Mouse (Mus musculus): ENCODE data around the gene Ptpn12.

Ptpn12 gene

GRCm38 (mm10) chr5:21017075-21017474 is 38.6 kb downstream of the Ptpn12 start:
- DNase-seq, result no peak

- no peak for DNase-seq
Measured at GRCm38 (mm10) chr5:21010908-21011307, 44.8 kb downstream of the Ptpn12 start.

- DNase-seq, result no peak
Measured at GRCm38 (mm10) chr5:21002723-21003122, 53.0 kb downstream of the Ptpn12 start.

- DNase-seq, result no peak
Measured at GRCm38 (mm10) chr5:21001622-21002315, 53.9 kb downstream of the Ptpn12 start.

- no peak for DNase-seq
Measured at GRCm38 (mm10) chr5:20998427-20998826, 57.3 kb downstream of the Ptpn12 start.

- DNase-seq, result no peak
Measured at GRCm38 (mm10) chr5:20997555-20997954, 58.2 kb downstream of the Ptpn12 start.

- DNase-seq, result no peak
Measured at GRCm38 (mm10) chr5:20990062-20990809, 65.5 kb downstream of the Ptpn12 start.

- DNase-seq, result no peak
Measured at GRCm38 (mm10) chr5:20986271-20986670, 69.4 kb downstream of the Ptpn12 start.

- DNase-seq, result no peak
Measured at GRCm38 (mm10) chr5:20983505-20983904, 72.2 kb downstream of the Ptpn12 start.

- DNase-seq, result no peak
Measured at GRCm38 (mm10) chr5:20974690-20975089, 81.0 kb downstream of the Ptpn12 start.

- DNase-seq, result no peak
Measured at GRCm38 (mm10) chr5:20973999-20974398, 81.7 kb downstream of the Ptpn12 start.

GRCm38 (mm10) chr5:20973069-20973468 is 82.6 kb downstream of the Ptpn12 start:
- DNase-seq, result no peak

GRCm38 (mm10) chr5:20968963-20969362 is 86.7 kb downstream of the Ptpn12 start:
- peak; percentile 55 to 80 for DNase-seq

GRCm38 (mm10) chr5:20968493-20968892 is 87.2 kb downstream of the Ptpn12 start:
- peak in 1 of 2 experiments; percentile 10 for DNase-seq

- peak in 1 of 2 experiments; percentile 24 for DNase-seq
Measured at GRCm38 (mm10) chr5:20967942-20968341, 87.8 kb downstream of the Ptpn12 start.

- DNase-seq, result no peak
Measured at GRCm38 (mm10) chr5:20964446-20964845, 91.3 kb downstream of the Ptpn12 start.

- no peak for DNase-seq
Measured at GRCm38 (mm10) chr5:20963295-20963694, 92.4 kb downstream of the Ptpn12 start.

GRCm38 (mm10) chr5:20960927-20961326 is 94.8 kb downstream of the Ptpn12 start:
- DNase-seq, result no peak

GRCm38 (mm10) chr5:20956298-20956697 is 99.4 kb downstream of the Ptpn12 start, which contains the start of gene Rsbn1l:
TSS of gene Rsbn1l (minus strand) at chr5:20956398.
- DNase-seq, result no peak

GRCm38 (mm10) chr5:20955114-20955835 is 100.4 kb downstream of the Ptpn12 start:
- no peak for DNase-seq

GRCm38 (mm10) chr5:20952337-20952925 is 103.3 kb downstream of the Ptpn12 start:
- no peak for DNase-seq

- DNase-seq, result peak; percentile 90 to 94
Measured at GRCm38 (mm10) chr5:20951666-20952281, 103.9 kb downstream of the Ptpn12 start.
